Mouse (Mus musculus): ENCODE measurements around the gene Fkbp8. TPM values are rescaled to one million over a fixed set of nuclear protein-coding genes. Genes with fewer than 3 reads are reported as not detected.

The Fkbp8 gene
- total RNA-seq (2021): 100 to 1,000 TPM; 407 to 421 TPM
- long read RNA-seq, experiment 1, transcript Fkbp8-204 (9 exons, 1,799 nt): minor isoform, 178 of 868 reads
- long read RNA-seq, experiment 1, transcript Fkbp8-202 (9 exons, 1,720 nt): minor isoform, 98 of 868 reads
- long read RNA-seq, experiment 1, transcript Fkbp8-201 (9 exons, 1,698 nt): major isoform, 382 of 868 reads
- long read RNA-seq, experiment 1, partial matches to known transcripts: 84 of 868 reads
- long read RNA-seq, experiment 1, other reads (novel, unspliced or antisense): 121 of 868 reads
- long read RNA-seq, experiment 2, transcript Fkbp8-202 (9 exons, 1,720 nt): minor isoform, 71 of 633 reads
- long read RNA-seq, experiment 2, transcript Fkbp8-204 (9 exons, 1,799 nt): minor isoform, 130 of 633 reads
- long read RNA-seq, experiment 2, transcript Fkbp8-201 (9 exons, 1,698 nt): major isoform, 275 of 633 reads
- long read RNA-seq, experiment 2, partial matches to known transcripts: 72 of 633 reads
- long read RNA-seq, experiment 2, other reads (novel, unspliced or antisense): 80 of 633 reads

DNA sequence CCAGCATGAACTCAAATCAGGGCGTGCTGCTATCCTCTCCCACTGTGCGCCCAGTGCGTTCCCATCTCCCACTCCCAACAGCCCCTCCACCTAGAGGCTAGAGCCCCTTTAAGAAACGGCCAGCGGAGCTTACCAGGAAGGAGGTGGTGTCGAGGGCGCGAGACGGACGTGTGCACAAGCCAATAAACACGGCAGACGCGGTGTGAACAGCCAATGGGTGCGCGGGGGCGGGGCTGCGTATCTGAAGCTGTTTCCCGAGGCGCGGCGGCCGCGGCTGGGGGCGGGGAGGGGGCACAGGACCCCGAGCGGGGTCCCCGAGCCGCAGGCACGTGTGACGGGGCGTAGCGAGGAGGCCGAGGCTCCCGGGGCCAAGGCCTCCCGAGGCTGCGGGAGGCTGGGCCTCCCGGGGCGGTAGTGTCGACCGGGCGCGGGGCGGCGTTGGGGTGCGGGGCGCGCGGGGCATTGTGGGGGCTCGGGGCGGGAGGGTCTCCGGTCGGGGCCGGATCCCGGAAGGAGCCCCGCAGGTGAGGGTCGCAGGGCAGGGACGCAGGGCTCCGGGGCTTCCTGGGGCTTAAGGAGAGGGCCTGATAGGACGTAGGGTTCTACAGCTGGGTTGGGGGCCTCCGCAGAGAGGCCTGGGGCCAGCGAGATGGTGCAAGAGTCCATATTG lies at the start of gene Fkbp8, which contains the start of gene Kxd1:
Gene Fkbp8 (plus strand): TSS at position 213 of the 670 bp plus-strand sequence.
Gene Kxd1 (minus strand): TSS at position 445 of the 670 bp plus-strand sequence.
- DNase-seq (ENCODE audit: low spot score in 2 of 2): peak; percentile 98 to 99

DNA sequence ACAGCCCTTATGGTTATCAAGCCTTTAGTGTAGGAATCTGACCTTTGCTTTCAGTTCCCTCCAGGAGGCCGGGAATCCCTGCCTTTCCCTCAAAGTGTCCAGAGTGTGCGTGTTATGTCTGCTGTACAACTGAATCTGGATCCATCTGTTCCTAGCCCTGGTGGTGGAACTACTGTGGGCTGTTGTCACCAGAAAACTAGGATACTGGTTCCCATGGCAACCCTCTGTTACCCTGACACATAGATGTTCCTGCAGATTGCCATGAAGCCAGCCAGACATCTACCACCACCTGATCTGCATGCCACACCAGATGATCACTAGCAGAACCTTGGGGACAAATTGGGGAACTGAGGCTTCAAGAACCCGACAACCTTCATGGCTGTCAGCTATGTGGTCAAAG lies 45.6 kb upstream of the Fkbp8 start:
- DNase-seq (ENCODE audit: low spot score in 2 of 2): peak in 1 of 2 experiments; percentile 54

DNA sequence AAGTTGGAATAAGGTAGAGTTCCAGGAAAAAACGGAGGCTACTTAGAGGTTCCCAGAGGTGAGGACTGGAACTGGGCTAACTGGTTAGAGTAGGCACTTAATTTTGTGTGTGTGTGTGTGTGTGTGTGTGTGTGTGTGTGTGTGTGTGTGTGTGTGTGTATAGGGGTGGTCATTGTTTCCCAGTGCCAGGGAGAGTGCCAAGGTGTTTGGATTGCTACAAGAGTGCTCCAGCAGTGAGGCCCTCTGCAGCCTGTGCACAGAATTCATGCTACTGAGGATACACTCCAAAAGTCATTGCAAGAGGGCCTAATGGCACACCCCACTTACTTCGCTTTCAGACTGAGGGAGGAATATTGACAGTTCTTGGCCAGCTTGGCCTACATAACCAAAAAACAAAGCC lies 44.6 kb upstream of the Fkbp8 start:
- DNase-seq (ENCODE audit: low spot score in 2 of 2): no peak

DNA sequence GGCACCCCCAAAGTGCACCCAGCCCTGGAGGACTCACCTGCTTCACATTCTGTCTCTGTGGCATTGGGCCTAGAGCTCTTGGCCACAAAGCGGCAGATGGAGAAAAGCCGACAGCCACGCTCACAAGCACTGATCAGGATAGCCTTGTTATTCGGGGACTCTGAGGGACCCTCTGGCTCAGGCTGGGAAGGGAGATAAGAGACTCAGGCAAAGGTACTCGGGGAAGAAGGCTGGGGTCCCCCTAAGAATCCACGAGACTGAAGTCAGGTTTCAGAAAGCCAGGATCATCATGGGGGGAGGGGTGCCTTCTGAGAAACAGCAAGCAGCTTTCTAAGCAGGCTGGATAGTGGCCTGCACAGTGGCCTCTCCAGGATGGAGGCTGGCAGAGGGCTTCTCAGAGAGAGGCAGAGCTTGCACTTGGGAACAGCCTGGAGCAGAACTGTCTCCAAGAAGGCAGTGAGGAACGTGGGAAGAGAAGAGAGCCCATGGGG lies 41.3 kb upstream of the Fkbp8 start:
- no peak for DNase-seq (ENCODE audit: low spot score in 2 of 2)

DNA sequence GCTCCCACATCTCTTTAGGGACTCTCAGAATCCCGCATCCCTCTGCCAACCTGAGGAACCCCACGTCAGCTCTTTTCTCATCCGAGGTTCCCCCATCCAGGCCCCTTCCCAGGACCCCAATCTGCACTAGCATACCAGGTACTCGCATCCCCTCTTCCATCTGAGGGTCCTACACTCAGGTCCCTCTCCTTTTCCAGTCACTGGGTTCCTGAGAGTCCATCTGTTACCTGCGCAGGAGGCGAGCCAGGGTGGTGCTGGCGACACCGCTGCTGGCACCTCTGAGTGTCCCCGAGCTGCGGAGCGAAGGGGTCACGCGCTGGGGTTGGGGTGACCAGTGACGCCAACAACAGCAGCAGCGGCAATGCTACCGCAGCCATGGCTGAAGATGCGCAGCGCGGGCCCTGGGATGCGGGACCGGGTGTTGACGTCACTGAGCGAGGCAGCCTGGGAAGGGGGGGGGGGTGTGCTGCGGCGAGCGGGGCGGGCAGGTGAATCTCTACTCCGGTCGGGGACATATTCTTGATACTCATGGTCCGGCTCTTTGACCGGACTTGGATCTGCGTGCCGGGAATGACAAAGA lies 40.5 kb upstream of the Fkbp8 start, which contains the start of gene Tmem59l:
Gene Tmem59l (minus strand): TSS at position 418 of the 580 bp plus-strand sequence.
- DNase-seq (ENCODE audit: low spot score in 2 of 2): peak; percentile 67 to 75

DNA sequence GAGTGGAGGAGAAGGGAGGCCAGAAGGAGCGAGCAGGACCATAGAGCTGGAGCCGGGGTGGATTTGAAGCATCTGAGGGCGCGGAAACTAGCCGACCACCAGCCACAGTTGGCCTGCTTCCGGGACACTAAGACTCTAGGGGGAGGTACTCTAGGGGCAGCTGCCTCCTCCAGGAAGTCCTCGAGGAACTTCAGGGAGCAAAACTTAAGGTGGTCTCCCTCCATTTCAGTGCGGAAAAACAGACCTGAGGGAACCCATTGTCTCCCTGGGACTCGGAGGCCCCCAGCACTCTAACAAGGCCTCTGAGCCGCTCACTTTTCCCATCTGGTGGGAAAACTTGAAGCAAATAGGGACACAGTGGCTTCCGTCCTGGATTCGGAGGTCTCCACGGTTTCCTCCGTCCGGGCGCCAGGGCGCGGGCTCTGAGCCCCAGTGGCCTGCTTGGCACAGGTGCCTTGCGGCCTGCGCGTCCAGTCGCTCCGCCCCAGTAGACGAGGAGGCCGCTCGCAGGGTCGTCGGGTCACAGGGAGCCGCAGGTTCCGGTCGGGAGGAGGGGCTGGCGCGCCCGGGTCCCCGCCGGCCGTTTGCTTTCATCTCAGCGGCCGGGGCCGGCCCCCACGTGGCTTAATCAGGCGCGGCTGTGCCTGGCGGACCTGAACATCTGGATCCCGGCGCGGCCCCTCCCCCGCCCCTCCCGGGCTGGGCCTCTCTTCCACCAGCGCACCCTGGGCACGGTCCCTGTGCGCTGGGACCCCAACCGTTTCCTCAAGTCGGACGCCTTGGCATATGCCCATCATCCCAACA lies 39.3 kb upstream of the Fkbp8 start:
- no peak for DNase-seq (ENCODE audit: low spot score in 2 of 2)

DNA sequence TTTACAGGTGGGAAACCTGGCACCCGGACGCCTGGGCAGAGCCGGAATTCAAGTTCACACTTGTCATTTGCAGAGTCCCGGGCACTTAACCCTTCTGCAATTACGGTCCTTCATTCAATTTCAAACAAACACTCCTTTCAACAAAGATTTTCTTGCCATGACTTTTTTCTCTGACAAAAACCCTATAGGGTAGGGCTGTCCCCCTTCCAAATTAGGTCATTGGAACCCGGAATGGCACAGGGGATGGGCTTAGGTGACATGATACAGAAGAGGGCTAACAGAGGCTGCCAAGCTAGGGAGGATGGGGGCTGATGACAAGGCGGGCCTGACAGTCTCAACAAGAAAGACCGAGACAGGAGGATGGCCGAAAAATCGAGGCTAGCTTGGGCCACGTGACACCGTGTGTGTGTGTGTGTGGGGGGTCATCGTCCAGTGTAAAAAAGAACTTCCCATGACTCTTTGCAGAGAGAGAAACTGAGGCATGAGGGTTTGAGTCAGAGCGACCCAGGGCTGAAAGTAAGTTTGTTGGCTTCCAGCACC lies 38.5 kb upstream of the Fkbp8 start:
- DNase-seq (ENCODE audit: low spot score in 2 of 2): no peak

DNA sequence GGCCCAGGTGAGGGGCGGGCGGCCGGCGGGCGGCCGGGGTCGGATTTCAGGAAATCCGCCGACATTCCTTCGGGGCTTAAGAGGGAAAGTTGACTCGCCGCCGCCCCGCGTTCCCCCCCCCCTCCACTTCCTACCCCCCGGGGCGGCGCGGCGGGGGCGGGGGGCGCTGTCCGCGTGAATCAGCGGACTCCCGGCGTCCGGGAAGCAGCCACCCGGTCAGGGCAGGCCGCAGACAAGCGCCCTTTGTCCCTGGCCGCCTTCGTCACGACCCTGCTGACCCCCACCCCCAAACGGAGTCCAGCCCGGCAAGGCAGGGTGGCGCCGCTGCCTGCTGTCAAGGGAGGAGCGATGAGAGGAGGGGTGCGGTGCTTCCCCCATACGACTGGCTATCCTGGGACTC lies 37.9 kb upstream of the Fkbp8 start:
- no peak for DNase-seq (ENCODE audit: low spot score in 2 of 2)

DNA sequence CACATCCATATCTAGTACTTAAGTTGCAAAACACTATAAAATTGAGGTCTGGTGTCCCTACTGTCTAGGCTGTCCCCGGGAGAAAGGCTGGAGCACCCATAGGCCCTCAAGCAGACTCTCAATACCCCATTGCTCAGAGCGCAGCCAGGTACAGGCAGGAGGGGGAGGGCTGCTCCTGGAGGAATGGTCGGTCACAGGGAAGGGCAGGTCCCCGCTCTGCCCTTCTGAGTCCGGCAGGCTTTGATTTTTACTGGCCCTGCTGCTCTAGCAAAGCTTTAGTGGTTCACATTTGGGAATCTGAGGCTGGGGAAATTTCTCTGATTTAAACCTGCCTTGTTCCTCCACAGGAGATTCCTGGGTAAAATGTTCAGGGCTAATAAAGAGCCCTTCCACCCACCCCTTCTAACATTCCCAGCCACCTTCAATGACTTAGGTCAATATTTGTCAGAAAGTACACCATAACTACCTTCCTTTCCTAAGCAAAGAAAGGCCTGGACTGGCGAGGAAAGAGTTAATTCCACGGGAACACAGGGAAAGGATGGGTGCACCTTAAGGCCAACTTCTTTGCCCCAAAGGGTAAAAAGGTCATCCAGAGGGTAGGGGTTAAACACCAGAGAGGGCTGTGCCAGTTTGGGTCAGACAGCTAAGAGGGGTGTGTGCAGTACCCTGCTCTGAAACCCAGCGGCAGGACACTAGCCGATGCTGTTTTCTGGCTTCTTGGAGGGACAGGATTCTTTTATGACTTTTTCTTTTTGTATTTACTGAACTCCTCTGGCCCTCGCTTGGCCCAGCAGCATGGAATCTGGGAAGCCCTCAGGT lies 37.3 kb upstream of the Fkbp8 start:
- DNase-seq (ENCODE audit: low spot score in 2 of 2): no peak

DNA sequence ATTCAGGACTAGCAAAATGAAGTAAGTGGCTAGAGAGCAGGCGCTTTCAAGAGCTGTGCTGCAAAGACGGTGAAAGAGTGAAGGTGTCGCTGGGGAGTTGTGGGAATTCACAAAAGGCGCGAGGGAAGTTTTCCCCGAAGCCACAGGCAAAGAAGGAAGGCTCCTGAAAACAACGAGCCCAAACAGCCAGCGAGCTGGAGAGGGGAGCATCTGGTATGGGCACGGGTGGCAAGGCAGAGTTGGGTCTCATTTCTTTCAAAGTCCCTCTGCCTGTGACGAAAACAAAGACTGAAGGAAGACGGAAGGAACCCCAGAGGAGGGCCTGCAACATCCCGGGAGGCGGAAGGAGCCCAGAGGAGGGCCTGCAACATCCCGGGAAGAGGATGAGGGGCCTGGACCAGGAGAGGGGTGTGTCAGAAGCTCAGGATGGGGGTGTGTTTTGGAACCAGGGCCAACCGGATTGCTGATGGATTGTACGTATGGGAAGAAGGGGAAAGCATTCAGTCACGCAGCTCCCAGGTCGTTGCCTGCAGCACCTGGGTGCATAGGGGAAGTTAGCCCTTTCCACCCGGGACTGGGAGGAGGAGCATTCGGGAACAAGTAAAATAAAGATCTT lies 36.5 kb upstream of the Fkbp8 start:
- no peak for DNase-seq (ENCODE audit: low spot score in 2 of 2)

DNA sequence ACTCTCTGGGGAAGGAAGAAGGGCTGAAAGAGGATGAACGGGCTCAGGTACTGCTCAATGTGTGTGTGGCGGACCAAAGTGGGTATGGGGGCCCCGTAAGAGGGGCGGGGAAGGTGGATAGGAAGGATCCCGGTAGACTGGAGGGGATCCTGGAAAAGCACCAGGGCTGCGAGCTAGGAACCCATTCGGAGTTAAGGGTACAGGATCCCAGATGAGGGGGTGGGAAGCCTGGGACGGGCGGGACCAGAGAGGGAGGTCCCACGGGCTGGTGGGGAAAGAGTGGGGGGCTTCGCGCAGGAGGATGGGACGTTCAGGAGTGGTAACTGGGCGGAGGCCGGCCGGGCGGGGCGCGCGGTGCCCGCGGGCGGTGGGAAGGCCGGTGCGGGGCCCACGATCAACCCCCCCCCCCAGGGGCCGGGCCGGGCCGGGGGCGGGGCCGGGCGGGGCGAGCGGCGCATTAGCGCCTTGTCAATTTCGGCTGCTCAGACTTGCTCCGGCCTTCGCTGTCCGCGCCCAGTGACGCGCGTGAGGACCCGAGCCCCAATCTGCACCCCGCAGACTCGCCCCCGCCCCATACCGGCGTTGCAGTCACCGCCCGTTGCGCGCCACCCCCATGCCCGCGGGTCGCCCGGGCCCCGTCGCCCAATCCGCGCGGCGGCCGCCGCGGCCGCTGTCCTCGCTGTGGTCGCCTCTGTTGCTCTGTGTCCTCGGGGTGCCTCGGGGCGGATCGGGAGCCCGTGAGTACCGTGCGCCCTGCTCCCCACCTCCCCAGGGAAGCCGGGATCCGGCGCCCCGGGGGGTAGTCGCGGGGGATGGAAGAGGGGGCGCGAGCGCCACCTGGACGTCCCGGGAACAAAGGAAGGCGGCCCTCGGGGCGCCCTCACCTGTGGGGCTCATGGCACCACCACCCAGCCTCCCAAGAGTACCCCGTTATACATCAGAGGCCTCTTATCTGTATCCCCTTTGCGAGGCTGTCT lies 34.6 kb upstream of the Fkbp8 start, which contains the start of gene Crlf1:
Gene Crlf1 (plus strand): TSS at position 495 of the 977 bp plus-strand sequence.
- no peak for DNase-seq (ENCODE audit: low spot score in 2 of 2)

DNA sequence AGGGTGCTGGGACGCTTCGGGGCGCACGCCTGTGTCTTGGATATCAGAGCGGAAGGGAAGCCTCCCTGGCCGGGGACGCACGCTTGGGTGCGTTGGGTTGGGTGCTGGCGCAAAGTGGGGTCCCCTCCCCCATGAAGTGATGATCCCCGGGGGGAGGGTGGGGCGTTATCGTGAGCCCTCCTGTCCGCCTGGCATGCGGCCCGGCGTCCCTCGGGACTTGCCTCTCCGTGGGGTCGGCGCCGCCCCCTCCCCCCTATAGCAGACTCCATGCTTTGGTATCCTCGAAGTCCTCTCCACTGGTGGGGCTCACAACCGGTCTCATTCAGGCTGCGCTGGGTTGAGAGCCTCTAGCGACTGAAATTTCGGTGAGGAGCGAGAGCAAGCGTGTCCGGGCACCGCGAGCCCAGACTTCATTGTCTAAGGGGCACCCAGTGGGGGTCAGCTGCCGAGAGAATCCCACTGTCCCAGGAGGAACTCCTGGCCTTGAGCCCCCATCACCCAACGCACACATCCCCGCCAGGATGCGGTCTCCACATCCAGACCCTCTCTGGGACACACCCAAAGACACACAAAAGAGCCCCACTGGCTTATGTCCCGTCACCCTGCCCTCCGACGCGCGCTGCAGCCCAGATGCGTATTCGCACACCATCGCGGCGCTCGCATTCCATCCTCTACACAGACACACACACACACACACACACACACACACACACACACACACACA lies 33.7 kb upstream of the Fkbp8 start:
- no peak for DNase-seq (ENCODE audit: low spot score in 2 of 2)

DNA sequence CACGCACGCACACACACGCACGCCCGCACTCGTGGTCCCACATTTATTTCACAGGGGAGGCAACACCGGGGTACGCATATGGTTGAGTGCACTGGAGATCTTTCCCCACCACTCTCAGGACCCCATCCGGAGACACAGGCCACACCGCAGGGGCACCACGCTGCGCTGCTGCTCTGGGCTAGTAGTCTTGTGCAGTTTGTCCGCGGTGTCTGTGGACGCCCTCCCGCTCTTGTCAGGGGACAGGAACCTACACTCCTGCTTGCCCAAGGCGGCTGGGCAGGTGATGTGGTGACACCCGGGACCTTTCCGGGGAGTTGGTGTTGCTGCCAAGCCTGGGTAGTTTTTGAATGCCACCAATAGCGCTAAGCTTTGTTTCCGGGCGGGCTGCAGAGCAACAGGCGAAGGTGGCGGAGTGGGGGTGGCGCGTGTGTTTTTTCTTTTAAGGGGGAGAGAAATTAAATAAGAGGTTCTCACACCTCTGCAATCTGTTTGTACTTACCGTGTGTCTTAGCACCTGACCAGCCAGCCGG lies 33.0 kb upstream of the Fkbp8 start:
- no peak for DNase-seq (ENCODE audit: low spot score in 2 of 2)

DNA sequence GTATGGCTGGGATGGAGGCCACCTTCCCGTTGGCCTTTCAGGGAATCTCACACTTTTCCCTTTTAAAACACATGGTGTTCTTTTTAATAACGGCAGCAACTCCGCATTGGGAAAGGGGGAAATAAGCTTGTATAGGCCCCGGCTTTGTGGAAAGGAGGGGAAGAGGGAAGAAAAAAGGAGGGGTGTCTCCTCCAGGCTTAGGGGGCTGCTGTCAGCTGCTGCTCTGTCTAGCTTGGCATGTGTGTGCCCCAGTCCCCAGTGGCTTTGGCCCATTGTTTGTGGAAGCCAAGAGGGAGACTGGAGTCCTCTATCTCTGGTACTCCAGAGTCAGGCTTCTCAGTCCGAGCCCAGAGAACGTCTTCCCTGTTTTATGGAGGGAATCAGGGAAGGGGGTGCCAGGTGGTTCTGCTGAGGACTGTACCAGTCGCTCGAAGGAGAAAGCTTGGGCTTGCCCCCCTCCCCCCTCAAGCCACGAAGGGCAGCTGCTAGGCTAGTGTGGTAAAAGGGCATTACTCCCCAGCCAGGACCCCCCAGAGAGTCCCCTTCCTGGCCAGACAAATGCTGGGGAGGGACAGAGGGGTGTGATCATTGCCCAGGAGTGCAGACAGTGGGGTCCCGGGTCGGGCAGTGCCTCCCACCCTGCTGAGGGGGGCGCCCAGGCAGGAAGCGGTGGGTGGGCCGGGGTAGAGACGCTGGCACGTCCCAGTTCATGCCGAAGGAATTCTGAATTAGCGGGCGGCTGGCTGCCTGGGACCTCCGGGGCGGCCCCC lies 32.3 kb upstream of the Fkbp8 start:
- DNase-seq (ENCODE audit: low spot score in 2 of 2): no peak

DNA sequence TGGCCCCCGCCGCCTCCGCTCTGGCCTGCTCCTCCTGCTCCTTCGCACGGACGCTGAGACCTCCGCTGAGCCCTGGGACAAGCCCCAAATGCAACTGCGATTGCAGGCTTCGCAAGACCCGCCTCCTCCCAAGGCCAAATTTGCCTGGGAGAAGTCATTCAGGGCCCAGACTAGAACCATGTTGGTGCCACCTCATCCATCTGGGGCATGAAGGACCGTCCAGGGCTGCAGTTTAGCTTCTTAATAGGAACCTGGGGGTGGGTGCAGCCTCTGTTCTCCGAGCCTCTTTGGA lies 31.8 kb upstream of the Fkbp8 start:
- DNase-seq (ENCODE audit: low spot score in 2 of 2): no peak

Measured in left cerebral cortex, adult 18-20 months (tissue).